Mouse (Mus musculus) myocyte (in vitro differentiated cells): ENCODE measurements around the gene Txlna.

Experiments
- CEBPB ChIP-seq: IDR thresholded peaks from 2 replicates; pipeline ENCODE4 v1.6.1; 2011; ENCODE audit warnings: mild to moderate bottlenecking, moderate library complexity; ENCODE audit not compliant: poor library complexity, insufficient read depth, severe bottlenecking
- E2F4 ChIP-seq: IDR thresholded peaks from one replicate; pipeline ENCODE4 v1.6.1; 2011; ENCODE audit warnings: mild to moderate bottlenecking, control low read depth, moderate library complexity; ENCODE audit not compliant: insufficient read depth
- MAX ChIP-seq: IDR thresholded peaks from one replicate; pipeline ENCODE4 v1.6.1; 2011; ENCODE audit warnings: low read depth, mild to moderate bottlenecking, control low read depth
- MYOD1 ChIP-seq, 3 experiments: IDR thresholded peaks; one replicate each; pipeline ENCODE4 v1.6.1; 2011; ENCODE audit warnings: control low read depth in 2 of 3, low read depth in 2 of 3, mild to moderate bottlenecking in 2 of 3, moderate library complexity in 1 of 3; ENCODE audit not compliant: insufficient read length in 2 of 3, control insufficient read depth in 1 of 3
- MYOG ChIP-seq, 3 experiments: IDR thresholded peaks; one replicate each; pipeline ENCODE4 v1.6.1; 2011; ENCODE audit warnings: control low read depth in 2 of 3, low read depth in 2 of 3, mild to moderate bottlenecking in 2 of 3; ENCODE audit not compliant: insufficient read length in 2 of 3, control insufficient read depth in 1 of 3, insufficient read depth in 1 of 3
- POLR2A ChIP-seq: IDR thresholded peaks from one replicate; pipeline ENCODE4 v1.6.1; 2011; ENCODE audit warnings: low read depth, mild to moderate bottlenecking, control low read depth, moderate library complexity; ENCODE audit not compliant: insufficient read length
- POLR2AphosphoS2 ChIP-seq: IDR thresholded peaks from one replicate; pipeline ENCODE4 v1.6.1; 2011; ENCODE audit warnings: low read depth, control low read depth; ENCODE audit not compliant: insufficient read length
- TCF12 ChIP-seq: IDR thresholded peaks from one replicate; pipeline ENCODE4 v1.6.1; 2011; ENCODE audit warnings: mild to moderate bottlenecking, control low read depth; ENCODE audit not compliant: poor library complexity, insufficient read depth, severe bottlenecking
- TCF3 ChIP-seq: IDR thresholded peaks from one replicate; pipeline ENCODE4 v1.6.1; 2011; ENCODE audit warnings: low read depth, control low read depth; ENCODE audit not compliant: insufficient read length
- USF1 ChIP-seq: IDR thresholded peaks from one replicate; pipeline ENCODE4 v1.6.1; 2011; ENCODE audit warnings: low read depth, mild to moderate bottlenecking, control low read depth, moderate library complexity

- TF ChIP-seq POLR2A (no peak), POLR2AphosphoS2 (no peak), E2F4 (no peak), MAX (no peak), TCF12 (no peak), MYOG (IDR thresholded peaks at IDR 0.05; ENCODE audit: control insufficient read depth in 1 of 3, insufficient read depth in 1 of 3, insufficient read length in 2 of 3, low read depth in 2 of 3) (no peak), USF1 (no peak), MYOD1 (IDR thresholded peaks at IDR 0.05; ENCODE audit: control insufficient read depth in 1 of 3, insufficient read length in 2 of 3, low read depth in 2 of 3) (no peak), TCF3 (no peak), CEBPB (no peak)
These were observed 43.1 kb upstream of the Txlna start for GRCm38 (mm10) chr4:129683901-129684493.
